Comparison of ENCODE assay signal across 24 mouse cellular contexts in genomic region chr14:17522696-17523095, GRCm38 (mm10).
DNase-seq lines count a peak whose midpoint lies in the region; ATAC-seq and TF ChIP-seq lines count a peak whose summit lies in the region.
"Had no signal": no experiment of that assay in that cellular context is flagged by ENCODE, and none has a peak within 500 bp of the region (broad histone marks: within the 10 kb centered on the region; RNA-seq: fewer than 3 reads in every experiment).

No protein-coding gene starts in this region.

- TF ChIP-seq POLR2A in lung, adult 2 months (IDR thresholded peaks at IDR 0.05; ENCODE audit: borderline replicate concordance, extremely low read depth, low read depth, low read length) = no peak

- no peaks in the 10 kb centered on the region for H3K4me1 ChIP-seq in embryonic facial prominence, embryonic 14.5 days (ENCODE audit: control insufficient read depth, insufficient read depth, low read length)
- H3K4me1 ChIP-seq in embryonic facial prominence, embryonic 10.5 days = no peaks in the 10 kb centered on the region
- no peaks in the 10 kb centered on the region for H3K4me1 ChIP-seq in heart, embryonic 12.5 days (replicated peaks)
- no peaks in the 10 kb centered on the region for H3K4me1 ChIP-seq in lung, adult 2 months (ENCODE audit: control insufficient read depth, insufficient read depth, low read length)
- no peaks in the 10 kb centered on the region for H3K4me1 ChIP-seq in liver, embryonic 11.5 days (replicated peaks; ENCODE audit: control insufficient read depth, insufficient read depth, low read length)
- H3K4me1 ChIP-seq: forebrain, embryonic 13.5 days; hindbrain, embryonic 12.5 days; limb, embryonic 13.5 days; liver, embryonic 13.5 days; lung, embryonic 15.5 days; midbrain, embryonic 12.5 days; neural tube, embryonic 12.5 days had no signal

- 82% methylated on average over 3 of the region's 3 CpGs for WGBS in embryonic facial prominence, embryonic 14.5 days
- 88% methylated on average over 3 of the region's 3 CpGs for whole genome bisulfite sequencing in embryonic facial prominence, embryonic 10.5 days
- 75% methylated on average over 3 of the region's 3 CpGs for WGBS in heart, embryonic 12.5 days
- 69% methylated on average over 3 of the region's 3 CpGs for WGBS in lung, adult 2 months
- WGBS in liver, embryonic 11.5 days = 77% methylated on average over 3 of the region's 3 CpGs

- H3K27me3 ChIP-seq in embryonic facial prominence, embryonic 14.5 days (replicated peaks; ENCODE audit: control insufficient read depth, insufficient read depth, low read length) = no peaks in the 10 kb centered on the region
- no peaks in the 10 kb centered on the region for H3K27me3 ChIP-seq in embryonic facial prominence, embryonic 10.5 days (replicated peaks; ENCODE audit: low read depth, poor library complexity, severe bottlenecking)
- H3K27me3 ChIP-seq in heart, embryonic 12.5 days (replicated peaks) = no peaks in the 10 kb centered on the region
- H3K27me3 ChIP-seq in liver, embryonic 11.5 days (replicated peaks; ENCODE audit: control insufficient read depth, insufficient read depth, low read length) = no peaks in the 10 kb centered on the region
- H3K27me3 ChIP-seq: forebrain, embryonic 13.5 days; hindbrain, embryonic 12.5 days; limb, embryonic 13.5 days; liver, embryonic 13.5 days; lung, embryonic 15.5 days; midbrain, embryonic 12.5 days; neural tube, embryonic 12.5 days had no signal

- no peak overlapping the region for H3K4me2 ChIP-seq in embryonic facial prominence, embryonic 14.5 days (ENCODE audit: low read depth, low read length)
- H3K4me2 ChIP-seq in heart, embryonic 12.5 days = no peak overlapping the region
- no peak overlapping the region for H3K4me2 ChIP-seq in liver, embryonic 11.5 days
- H3K4me2 ChIP-seq: forebrain, embryonic 13.5 days; hindbrain, embryonic 12.5 days; limb, embryonic 13.5 days; liver, embryonic 13.5 days; lung, embryonic 15.5 days; midbrain, embryonic 12.5 days; neural tube, embryonic 12.5 days had no signal

- H3K4me3 ChIP-seq in embryonic facial prominence, embryonic 14.5 days (ENCODE audit: low read depth, low read length) = no peak overlapping the region
- no peak overlapping the region for H3K4me3 ChIP-seq in embryonic facial prominence, embryonic 10.5 days
- no peak overlapping the region for H3K4me3 ChIP-seq in heart, embryonic 12.5 days
- no peak overlapping the region for H3K4me3 ChIP-seq in lung, adult 2 months (replicated peaks; ENCODE audit: extremely low read depth, low read depth, low read length)
- no peak overlapping the region for H3K4me3 ChIP-seq in liver, embryonic 11.5 days (ENCODE audit: low read depth, low read length)
- H3K4me3 ChIP-seq: erythroblast, embryonic 14.5 days; forebrain, embryonic 13.5 days; hindbrain, embryonic 12.5 days; layer of hippocampus, adult 2 months; limb, embryonic 13.5 days; liver, embryonic 13.5 days; lung, embryonic 15.5 days; midbrain, embryonic 12.5 days; neural tube, embryonic 12.5 days had no signal

- peak; percentile 2 for DNase-seq in embryonic facial prominence, embryonic 14.5 days (ENCODE audit: low spot score)
- no peak for DNase-seq in embryonic facial prominence, embryonic 10.5 days (ENCODE audit: low spot score)
- DNase-seq in heart, adult 18-20 months = peak; percentile 27 to 31
- DNase-seq in lung, postnatal 25 days (ENCODE audit: low spot score) = peak; percentile 1
- no peak for DNase-seq in lung, adult 2 months
- DNase-seq in heart, postnatal 4 days = peak; percentile 10
- no peak for DNase-seq in liver, embryonic 11.5 days (ENCODE audit: low spot score)
- DNase-seq: adrenal gland, postnatal 14 days; cerebellum, adult 9-10 months; kidney, postnatal 25 days; liver, embryonic 13.5 days; retina, postnatal 1 day; right cerebral cortex, postnatal 25 days; thymus, postnatal 14 days had no signal

- no peak overlapping the region for H3K27ac ChIP-seq in embryonic facial prominence, embryonic 14.5 days (replicated peaks; ENCODE audit: low read depth, low read length)
- no peak overlapping the region for H3K27ac ChIP-seq in embryonic facial prominence, embryonic 10.5 days (replicated peaks)
- no peak overlapping the region for H3K27ac ChIP-seq in heart, embryonic 12.5 days (ENCODE audit: poor library complexity, severe bottlenecking)
- H3K27ac ChIP-seq in liver, embryonic 11.5 days (ENCODE audit: low read depth, low read length) = no peak overlapping the region
- H3K27ac ChIP-seq: forebrain, embryonic 13.5 days; hindbrain, embryonic 12.5 days; layer of hippocampus, adult 2 months; limb, embryonic 13.5 days; liver, embryonic 13.5 days; lung, embryonic 15.5 days; midbrain, embryonic 12.5 days; neural tube, embryonic 12.5 days had no signal

- no peak for ATAC-seq in embryonic facial prominence, embryonic 14.5 days (ENCODE audit: low read depth)
- ATAC-seq in heart, embryonic 12.5 days (ENCODE audit: insufficient number of reproducible peaks, low FRiP score) = no peak
- ATAC-seq in liver, embryonic 11.5 days (replicated peaks; ENCODE audit: low FRiP score) = no peak
- ATAC-seq: forebrain, embryonic 13.5 days; intestine, postnatal 0 days had no signal

- no peak for TF ChIP-seq CTCF in lung, adult 2 months (IDR thresholded peaks at IDR 0.05; ENCODE audit: insufficient read depth, low read length)

- no peaks in the 10 kb centered on the region for H3K9me3 ChIP-seq in embryonic facial prominence, embryonic 14.5 days (ENCODE audit: control insufficient read depth, low read length)
- H3K9me3 ChIP-seq in embryonic facial prominence, embryonic 10.5 days = no peaks in the 10 kb centered on the region
- no peaks in the 10 kb centered on the region for H3K9me3 ChIP-seq in heart, embryonic 12.5 days (replicated peaks)
- H3K9me3 ChIP-seq in liver, embryonic 11.5 days (ENCODE audit: control insufficient read depth, low read length) = no peaks in the 10 kb centered on the region
- H3K9me3 ChIP-seq: forebrain, embryonic 13.5 days; hindbrain, embryonic 12.5 days; limb, embryonic 13.5 days; liver, embryonic 13.5 days; lung, embryonic 15.5 days; midbrain, embryonic 12.5 days; neural tube, embryonic 12.5 days had no signal

- H3K9ac ChIP-seq in embryonic facial prominence, embryonic 14.5 days (ENCODE audit: low read depth, low read length) = no peak overlapping the region
- no peak overlapping the region for H3K9ac ChIP-seq in heart, embryonic 12.5 days
- H3K9ac ChIP-seq in liver, embryonic 11.5 days (ENCODE audit: low read depth, low read length) = no peak overlapping the region
- H3K9ac ChIP-seq: forebrain, embryonic 13.5 days; hindbrain, embryonic 12.5 days; limb, embryonic 13.5 days; liver, embryonic 13.5 days; lung, embryonic 15.5 days; midbrain, embryonic 12.5 days; neural tube, embryonic 12.5 days had no signal

- no peaks in the 10 kb centered on the region for H3K36me3 ChIP-seq in embryonic facial prominence, embryonic 14.5 days (ENCODE audit: control insufficient read depth, insufficient read depth, low read length)
- no peaks in the 10 kb centered on the region for H3K36me3 ChIP-seq in embryonic facial prominence, embryonic 10.5 days (replicated peaks)
- H3K36me3 ChIP-seq in heart, embryonic 12.5 days = no peaks in the 10 kb centered on the region
- H3K36me3 ChIP-seq in liver, embryonic 11.5 days (ENCODE audit: control insufficient read depth, insufficient read depth, low read length) = no peaks in the 10 kb centered on the region
- H3K36me3 ChIP-seq: hindbrain, embryonic 12.5 days; limb, embryonic 13.5 days; liver, embryonic 13.5 days; lung, embryonic 15.5 days; midbrain, embryonic 12.5 days; neural tube, embryonic 12.5 days had no signal

Comparison
In these comparisons a context has a peak if more than half of its experiments do, and no peak if none do; other contexts are left out.
1. DNase-seq: peak in embryonic facial prominence, embryonic 14.5 days (single experiment), heart, adult 18-20 months (2 of 2), lung, postnatal 25 days (single experiment) and heart, postnatal 4 days (single experiment); none in embryonic facial prominence, embryonic 10.5 days (single experiment), lung, adult 2 months (single experiment) and liver, embryonic 11.5 days (single experiment).